Mouse (Mus musculus) testis, postnatal 14 days (tissue): ENCODE data around the gene Atcay.

Experiments
- DNase-seq: peaks from one replicate; pipeline ENCODE4 v3.0.0; 2021; ENCODE audit warnings: low spot score

The Atcay gene

GRCm38 (mm10) chr10:81230438-81231332, at the start of gene Atcay:
Gene Atcay (minus strand): TSS chr10:81230833.
- DNase-seq, result no peak

- DNase-seq, result no peak
These were observed 48.9 kb upstream of the Atcay start for GRCm38 (mm10) chr10:81279496-81279895.

GRCm38 (mm10) chr10:81277676-81278075, 47.0 kb upstream of the Atcay start:
- DNase-seq, result no peak

GRCm38 (mm10) chr10:81273842-81274241, 43.2 kb upstream of the Atcay start:
- DNase-seq, result no peak

- DNase-seq, result no peak
These were observed 41.7 kb upstream of the Atcay start for GRCm38 (mm10) chr10:81272356-81272755.

- DNase-seq, result no peak
These were observed 38.2 kb upstream of the Atcay start for GRCm38 (mm10) chr10:81268643-81269412.

GRCm38 (mm10) chr10:81268056-81268455, 37.4 kb upstream of the Atcay start:
- peak; percentile 81 for DNase-seq

GRCm38 (mm10) chr10:81266211-81267105, 35.8 kb upstream of the Atcay start, which contains the start of the genes Mrpl54 and Apba3:
Gene Mrpl54 (minus strand): TSS chr10:81266934.
Gene Apba3 (plus strand): TSS chr10:81266960.
- DNase-seq, result peak; percentile 95

GRCm38 (mm10) chr10:81265540-81265939, 34.9 kb upstream of the Atcay start:
- DNase-seq, result no peak

GRCm38 (mm10) chr10:81261025-81261424, 30.4 kb upstream of the Atcay start:
- DNase-seq, result no peak

GRCm38 (mm10) chr10:81259225-81259884, 28.7 kb upstream of the Atcay start:
- DNase-seq, result no peak

GRCm38 (mm10) chr10:81257158-81258039, 26.8 kb upstream of the Atcay start:
- no peak for DNase-seq

- no peak for DNase-seq
These were observed 24.3 kb upstream of the Atcay start for GRCm38 (mm10) chr10:81254886-81255285.

- DNase-seq, result peak; percentile 64
These were observed 22.1 kb upstream of the Atcay start, which contains the start of gene Matk for GRCm38 (mm10) chr10:81252424-81253419. Gene Matk (plus strand): TSS chr10:81252935.

- DNase-seq, result no peak
These were observed 18.8 kb upstream of the Atcay start for GRCm38 (mm10) chr10:81249442-81249841.

GRCm38 (mm10) chr10:81247804-81248203, 17.2 kb upstream of the Atcay start:
- no peak for DNase-seq

GRCm38 (mm10) chr10:81245166-81245565, 14.5 kb upstream of the Atcay start:
- DNase-seq, result no peak

GRCm38 (mm10) chr10:81244595-81244994, 14.0 kb upstream of the Atcay start:
- DNase-seq, result no peak

- no peak for DNase-seq
These were observed 13.5 kb upstream of the Atcay start for GRCm38 (mm10) chr10:81244146-81244545.
